Comparison of ENCODE assay signal across 34 mouse cellular contexts in genomic region chr10:96738606-96739005, GRCm38 (mm10).
"Had no signal": no experiment of that assay in that cellular context is flagged by ENCODE, and none has a peak within 500 bp of the region (broad histone marks: within the 10 kb centered on the region; RNA-seq: fewer than 3 reads in every experiment).

No protein-coding gene starts in this region.

- H3K4me1 ChIP-seq: hindbrain, embryonic 10.5 days; hindbrain, embryonic 12.5 days; hindbrain, embryonic 13.5 days; hindbrain, embryonic 15.5 days; intestine, embryonic 15.5 days; kidney, embryonic 15.5 days had no signal

- H3K27ac ChIP-seq: heart, embryonic 10.5 days; heart, embryonic 13.5 days; heart, embryonic 15.5 days; hindbrain, embryonic 10.5 days; hindbrain, embryonic 12.5 days; hindbrain, embryonic 13.5 days; hindbrain, embryonic 14.5 days; hindbrain, embryonic 15.5 days; hindbrain, postnatal 0 days; intestine, embryonic 15.5 days; kidney, embryonic 15.5 days; kidney, postnatal 0 days; layer of hippocampus, adult 2 months had no signal

- DNase-seq: heart, postnatal 10 days; heart, postnatal 14 days; heart, postnatal 36 days; kidney, adult 11 months; kidney, adult 18-20 months; kidney, adult 2 months; kidney, adult 8-10 months; kidney, adult 9 months; kidney, postnatal 10 days; kidney, postnatal 14 days; kidney, postnatal 25 days; kidney, postnatal 36 days; kidney, postnatal 4 days; layer of hippocampus, adult 9-11 months; layer of hippocampus, postnatal 36 days had no signal

- H3K36me3 ChIP-seq: heart, embryonic 10.5 days; heart, embryonic 12.5 days; heart, embryonic 13.5 days; heart, embryonic 15.5 days; hindbrain, embryonic 10.5 days; hindbrain, embryonic 12.5 days; hindbrain, embryonic 13.5 days; hindbrain, embryonic 15.5 days; intestine, embryonic 15.5 days; kidney, embryonic 15.5 days had no signal

- ATAC-seq: hindbrain, embryonic 16.5 days; hindbrain, postnatal 0 days; inflammation-experienced regulatory T-cells, adult 6 months; intestine, embryonic 15.5 days; intestine, embryonic 16.5 days; intestine, postnatal 0 days had no signal

- H3K9ac ChIP-seq: heart, embryonic 12.5 days; heart, embryonic 13.5 days; heart, embryonic 15.5 days; hindbrain, embryonic 12.5 days; hindbrain, embryonic 13.5 days; hindbrain, embryonic 14.5 days; hindbrain, embryonic 15.5 days; intestine, embryonic 15.5 days; kidney, embryonic 15.5 days had no signal

- H3K4me3 ChIP-seq: heart, embryonic 10.5 days; heart, embryonic 12.5 days; heart, embryonic 13.5 days; heart, embryonic 15.5 days; hindbrain, embryonic 10.5 days; hindbrain, embryonic 12.5 days; hindbrain, embryonic 13.5 days; hindbrain, embryonic 15.5 days; intestine, embryonic 15.5 days; kidney, embryonic 15.5 days; layer of hippocampus, adult 2 months had no signal

- H3K27me3 ChIP-seq: heart, embryonic 12.5 days; heart, embryonic 13.5 days; heart, embryonic 15.5 days; hindbrain, embryonic 12.5 days; hindbrain, embryonic 13.5 days; hindbrain, embryonic 15.5 days; intestine, embryonic 15.5 days; kidney, embryonic 15.5 days had no signal

- H3K9me3 ChIP-seq: heart, embryonic 10.5 days; heart, embryonic 12.5 days; heart, embryonic 13.5 days; heart, embryonic 15.5 days; hindbrain, embryonic 10.5 days; hindbrain, embryonic 12.5 days; hindbrain, embryonic 13.5 days; hindbrain, embryonic 15.5 days; intestine, embryonic 15.5 days; kidney, embryonic 15.5 days had no signal

- H3K4me2 ChIP-seq: heart, embryonic 11.5 days; heart, embryonic 12.5 days; heart, embryonic 13.5 days; heart, embryonic 15.5 days; hindbrain, embryonic 12.5 days; hindbrain, embryonic 13.5 days; hindbrain, embryonic 14.5 days; hindbrain, embryonic 15.5 days; intestine, embryonic 15.5 days; kidney, embryonic 15.5 days had no signal
